Comparison of ENCODE assay signal across 12 mouse cellular contexts in genomic region chr3:148921966-148922587, GRCm38 (mm10).
A peak's percentile ranks its signal among the peaks of the same experiment; 100 is the strongest.
DNase-seq lines count a peak whose midpoint lies in the region; ATAC-seq lines count a peak whose summit lies in the region.
"Had no signal": no experiment of that assay in that cellular context is flagged by ENCODE, and none has a peak within 500 bp of the region (broad histone marks: within the 10 kb centered on the region; RNA-seq: fewer than 3 reads in every experiment).

No protein-coding gene starts in this region.

- H3K9me3 ChIP-seq in heart, embryonic 15.5 days (replicated peaks): no peaks in the 10 kb centered on the region
- H3K9me3 ChIP-seq in midbrain, embryonic 11.5 days (ENCODE audit: control insufficient read depth, low read length): no peaks in the 10 kb centered on the region
- no peaks in the 10 kb centered on the region for H3K9me3 ChIP-seq in midbrain, embryonic 10.5 days (replicated peaks)
- no peaks in the 10 kb centered on the region for H3K9me3 ChIP-seq in hindbrain, embryonic 16.5 days (ENCODE audit: control insufficient read depth, low read length)
- no peaks in the 10 kb centered on the region for H3K9me3 ChIP-seq in neural tube, embryonic 13.5 days
- H3K9me3 ChIP-seq: megakaryocyte, embryonic 14.5 days had no signal

- no peaks in the 10 kb centered on the region for H3K27me3 ChIP-seq in heart, embryonic 15.5 days
- no peaks in the 10 kb centered on the region for H3K27me3 ChIP-seq in midbrain, embryonic 11.5 days (ENCODE audit: control insufficient read depth, insufficient read depth, low read length)
- no peaks in the 10 kb centered on the region for H3K27me3 ChIP-seq in midbrain, embryonic 10.5 days (ENCODE audit: low read depth, poor library complexity, severe bottlenecking)
- no peaks in the 10 kb centered on the region for H3K27me3 ChIP-seq in hindbrain, embryonic 16.5 days (replicated peaks; ENCODE audit: control insufficient read depth, insufficient read depth, low read length)
- H3K27me3 ChIP-seq in neural tube, embryonic 13.5 days: no peaks in the 10 kb centered on the region
- H3K27me3 ChIP-seq: CH12.LX; megakaryocyte, embryonic 14.5 days had no signal

- WGBS in heart, embryonic 15.5 days: 78% methylated on average over 13 of the region's 13 CpGs
- WGBS in midbrain, embryonic 11.5 days: 64% methylated on average over 13 of the region's 13 CpGs
- WGBS in midbrain, embryonic 10.5 days: 67% methylated on average over 13 of the region's 13 CpGs
- WGBS in hindbrain, embryonic 16.5 days: 55% methylated on average over 13 of the region's 13 CpGs
- 65% methylated on average over 13 of the region's 13 CpGs for WGBS in neural tube, embryonic 13.5 days

- no peak for ATAC-seq in heart, embryonic 15.5 days (replicated peaks; ENCODE audit: insufficient number of reproducible peaks, insufficient read depth, low FRiP score, low read depth)
- peak; percentile 38; the same call in 1 of the 2 replicates for ATAC-seq in midbrain, embryonic 11.5 days (ENCODE audit: low FRiP score)
- ATAC-seq in hindbrain, embryonic 16.5 days: no peak
- no peak for ATAC-seq in neural tube, embryonic 13.5 days (ENCODE audit: low read depth)
- no peak for ATAC-seq in CD4-positive, CD25-positive, alpha-beta regulatory T cell, adult 4 months

- no peak overlapping the region for H3K27ac ChIP-seq in heart, embryonic 15.5 days
- no peak overlapping the region for H3K27ac ChIP-seq in midbrain, embryonic 11.5 days (ENCODE audit: low read depth, low read length)
- no peak overlapping the region for H3K27ac ChIP-seq in midbrain, embryonic 10.5 days (replicated peaks)
- no peak overlapping the region for H3K27ac ChIP-seq in hindbrain, embryonic 16.5 days (ENCODE audit: low read depth, low read length)
- H3K27ac ChIP-seq in neural tube, embryonic 13.5 days (replicated peaks): no peak overlapping the region

- H3K4me2 ChIP-seq in heart, embryonic 15.5 days: peak overlapping the region; percentile 50
- no peak overlapping the region for H3K4me2 ChIP-seq in midbrain, embryonic 11.5 days
- H3K4me2 ChIP-seq in hindbrain, embryonic 16.5 days (ENCODE audit: low read length): peak overlapping the region; percentile 49
- H3K4me2 ChIP-seq in neural tube, embryonic 13.5 days: peak overlapping the region; percentile 26; the same call in 1 of the 2 replicates

- H3K4me1 ChIP-seq in heart, embryonic 15.5 days (replicated peaks): peaks cover 40% of the 10 kb centered on the region
- H3K4me1 ChIP-seq in midbrain, embryonic 11.5 days (ENCODE audit: control insufficient read depth, insufficient read depth, low read length): peaks cover 15% of the 10 kb centered on the region
- H3K4me1 ChIP-seq in midbrain, embryonic 10.5 days: peaks cover 43% of the 10 kb centered on the region
- peaks cover 5% of the 10 kb centered on the region; the same call in 1 of the 2 replicates for H3K4me1 ChIP-seq in hindbrain, embryonic 16.5 days (ENCODE audit: control insufficient read depth, insufficient read depth, low read depth, low read length)
- peaks cover 32% of the 10 kb centered on the region for H3K4me1 ChIP-seq in neural tube, embryonic 13.5 days (replicated peaks)

- no peak for DNase-seq in heart, adult 11 months
- no peak for DNase-seq in midbrain, embryonic 11.5 days (ENCODE audit: low spot score, missing footprints)
- DNase-seq in midbrain, embryonic 10.5 days (ENCODE audit: low spot score): no peak
- no peak for DNase-seq in right cerebral cortex, postnatal 14 days
- DNase-seq: thymus, adult 2 months had no signal

- H3K4me3 ChIP-seq in heart, embryonic 15.5 days: no peak overlapping the region
- no peak overlapping the region for H3K4me3 ChIP-seq in midbrain, embryonic 11.5 days (ENCODE audit: low read depth, low read length)
- H3K4me3 ChIP-seq in midbrain, embryonic 10.5 days: no peak overlapping the region
- no peak overlapping the region for H3K4me3 ChIP-seq in hindbrain, embryonic 16.5 days (ENCODE audit: low read length)
- H3K4me3 ChIP-seq in neural tube, embryonic 13.5 days: no peak overlapping the region
- H3K4me3 ChIP-seq: erythroblast, embryonic 14.5 days; megakaryocyte, embryonic 14.5 days had no signal

- H3K36me3 ChIP-seq in heart, embryonic 15.5 days: no peaks in the 10 kb centered on the region
- H3K36me3 ChIP-seq in midbrain, embryonic 11.5 days (ENCODE audit: control insufficient read depth, insufficient read depth, low read length): no peaks in the 10 kb centered on the region
- peaks cover 12% of the 10 kb centered on the region; the same call in 1 of the 2 replicates for H3K36me3 ChIP-seq in midbrain, embryonic 10.5 days
- no peaks in the 10 kb centered on the region for H3K36me3 ChIP-seq in hindbrain, embryonic 16.5 days (ENCODE audit: control insufficient read depth, insufficient read depth, low read length)
- H3K36me3 ChIP-seq in neural tube, embryonic 13.5 days: no peaks in the 10 kb centered on the region

- H3K9ac ChIP-seq in heart, embryonic 15.5 days: no peak overlapping the region
- H3K9ac ChIP-seq in midbrain, embryonic 11.5 days (ENCODE audit: low read length): no peak overlapping the region
- H3K9ac ChIP-seq in hindbrain, embryonic 16.5 days (ENCODE audit: low read depth, low read length): no peak overlapping the region
- H3K9ac ChIP-seq in neural tube, embryonic 13.5 days: no peak overlapping the region
